Mouse (Mus musculus): ENCODE data around the gene Slc25a12. TPM values are rescaled to one million over a fixed set of nuclear protein-coding genes. Genes with fewer than 3 reads are reported as not detected.

The Slc25a12 gene
- 34.9 and 40.4 TPM in 2 replicates for polyA plus RNA-seq (2014; fragmentation: Nextera tagmentation; extraction: Ambion mirVana)

GRCm38 (mm10) chr2:71367125-71367880 lies at the start of gene Slc25a12:
Slc25a12 (minus strand) TSS chr2:71367749.
- ATAC-seq (ENCODE audit: insufficient read depth, low FRiP score, low TSS enrichment), result peak; percentile 91
- peak; percentile 88 for DNase-seq (ENCODE audit: low spot score)
- Histone ChIP-seq H3K27ac (ENCODE audit: low read depth, low read length) (0 out of 2 replicates have a peak within 1 kb of the TSS, but pooled peaks have one; percentile 2), H3K36me3 (ENCODE audit: control insufficient read depth, insufficient read depth, low read length) (no peaks in the 10 kb centered on the region), H3K27me3 (ENCODE audit: control insufficient read depth, insufficient read depth, low read length) (no peaks in the 10 kb centered on the region), H3K9me3 (ENCODE audit: control insufficient read depth, low read length) (no peaks in the 10 kb centered on the region), H3K4me3 (ENCODE audit: low read depth, low read length) (peak within 1 kb of the TSS; percentile 63), H3K4me1 (ENCODE audit: control insufficient read depth, insufficient read depth, low read length) (0 out of 2 replicates have a peak, but pooled peaks cover 3% of the 10 kb centered on the region), H3K9ac (ENCODE audit: low read length) (peak within 1 kb of the TSS; percentile 65), H3K4me2 (ENCODE audit: low read depth) (peak within 1 kb of the TSS; percentile 50)
- WGBS, result under 1% methylated on average over 57 of the region's 57 CpGs

GRCm38 (mm10) chr2:71405613-71406012 lies 38.1 kb upstream of the Slc25a12 start:
- Histone ChIP-seq H3K4me1 (ENCODE audit: control insufficient read depth, insufficient read depth, low read length) (no peaks in the 10 kb centered on the region), H3K27me3 (ENCODE audit: control insufficient read depth, insufficient read depth, low read length) (no peaks in the 10 kb centered on the region), H3K9ac (ENCODE audit: low read length) (no peak overlapping the region), H3K36me3 (ENCODE audit: control insufficient read depth, insufficient read depth, low read length) (peaks cover 5% of the 10 kb centered on the region), H3K4me3 (ENCODE audit: low read depth, low read length) (no peak overlapping the region), H3K4me2 (ENCODE audit: low read depth) (no peak overlapping the region), H3K9me3 (ENCODE audit: control insufficient read depth, low read length) (no peaks in the 10 kb centered on the region), H3K27ac (ENCODE audit: low read depth, low read length) (no peak overlapping the region)
- ATAC-seq (ENCODE audit: insufficient read depth, low FRiP score, low TSS enrichment) (no peak), DNase-seq (ENCODE audit: low spot score) (no peak)
- WGBS, result 94% methylated on average over 1 of the region's 1 CpGs

DNA sequence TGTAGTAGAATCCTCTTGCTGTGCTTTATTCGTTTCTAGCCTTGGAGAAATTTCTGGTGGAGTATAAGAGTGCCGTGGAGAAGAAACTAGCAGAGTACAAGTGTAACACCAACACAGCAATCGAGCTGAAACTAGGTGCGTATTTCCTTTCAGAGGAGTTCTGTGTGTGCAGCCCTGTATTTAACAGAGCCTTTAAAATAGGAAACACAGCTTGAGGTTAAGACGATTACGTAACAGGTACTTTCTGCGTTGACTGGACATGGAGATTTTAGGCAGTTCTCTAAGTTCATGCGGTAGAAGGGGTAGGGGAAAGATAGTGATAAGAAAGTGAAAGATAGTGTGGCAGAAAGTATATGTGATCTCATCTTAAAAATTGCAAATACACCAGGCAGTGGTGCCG lies 22.3 kb upstream of the Slc25a12 start:
- H3K4me3 ChIP-seq (ENCODE audit: low read depth, low read length), result peak overlapping the region; percentile 74
- no peak for ATAC-seq (ENCODE audit: insufficient read depth, low FRiP score, low TSS enrichment)
- WGBS, result 70% methylated on average over 9 of the region's 9 CpGs
- peaks cover 3% of the 10 kb centered on the region; the same call in 1 of the 2 replicates for H3K4me1 ChIP-seq (ENCODE audit: control insufficient read depth, insufficient read depth, low read length)
- H3K9me3 ChIP-seq (ENCODE audit: control insufficient read depth, low read length), result no peaks in the 10 kb centered on the region
- H3K9ac ChIP-seq (ENCODE audit: low read length), result peak overlapping the region; percentile 81
- peak overlapping the region; percentile 76 for H3K4me2 ChIP-seq (ENCODE audit: low read depth)
- no peak for DNase-seq (ENCODE audit: low spot score)
- no peak overlapping the region for H3K27ac ChIP-seq (ENCODE audit: low read depth, low read length)
- 0 out of 2 replicates have a peak, but pooled peaks cover 3% of the 10 kb centered on the region for H3K36me3 ChIP-seq (ENCODE audit: control insufficient read depth, insufficient read depth, low read length)
- H3K27me3 ChIP-seq (ENCODE audit: control insufficient read depth, insufficient read depth, low read length), result no peaks in the 10 kb centered on the region

DNA sequence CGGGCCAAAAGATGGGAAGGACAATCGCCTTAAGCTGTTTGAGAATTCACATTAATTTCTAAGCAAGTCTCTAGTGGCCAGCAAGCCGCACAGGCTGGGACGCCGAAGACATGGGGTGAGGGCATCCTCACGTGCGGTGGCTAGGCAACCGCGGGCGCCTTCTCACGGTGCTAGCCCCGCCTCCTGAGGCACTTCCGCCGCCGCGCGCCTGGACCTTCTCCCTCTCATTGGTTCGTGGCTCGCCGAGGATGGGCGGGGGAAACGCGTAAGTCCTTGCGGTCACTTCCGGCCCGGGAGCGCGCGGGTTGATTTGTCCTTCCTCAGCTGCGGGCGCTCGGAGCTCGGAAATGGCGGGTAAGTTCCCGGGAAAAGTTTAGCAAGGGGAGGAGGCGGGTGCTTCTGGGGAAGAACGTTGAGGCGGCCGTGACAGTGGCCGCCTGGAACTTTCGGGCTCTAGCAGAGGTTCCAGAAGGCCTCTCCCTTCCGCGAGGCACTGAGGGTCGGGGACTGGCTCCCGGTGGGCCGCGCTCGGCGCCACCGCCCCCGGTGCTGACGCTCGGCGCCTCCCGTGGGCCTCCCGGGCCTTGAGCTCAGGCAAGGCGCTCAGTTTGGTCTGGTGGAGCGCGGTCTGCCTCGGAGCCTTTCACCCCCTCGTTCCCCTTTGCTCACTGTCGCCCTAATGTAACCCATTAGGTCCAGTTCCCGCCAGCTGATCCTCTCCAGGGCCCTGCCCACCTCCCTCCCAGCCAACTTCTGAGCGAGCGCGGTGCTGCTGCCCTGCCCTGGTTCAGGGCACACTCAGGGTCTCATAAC lies 21.6 kb upstream of the Slc25a12 start, which contains the start of gene Hat1:
TSS of gene Hat1 (plus strand) at position 8 of the 813 bp plus-strand sequence.
- peak; percentile 100 for ATAC-seq (ENCODE audit: insufficient read depth, low FRiP score, low TSS enrichment)
- under 1% methylated on average over 60 of the region's 66 CpGs for WGBS
- H3K9me3 ChIP-seq (ENCODE audit: control insufficient read depth, low read length), result no peaks in the 10 kb centered on the region
- H3K9ac ChIP-seq (ENCODE audit: low read length), result peak within 1 kb of the TSS; percentile 81
- no peaks in the 10 kb centered on the region for H3K27me3 ChIP-seq (ENCODE audit: control insufficient read depth, insufficient read depth, low read length)
- H3K36me3 ChIP-seq (ENCODE audit: control insufficient read depth, insufficient read depth, low read length), result 0 out of 2 replicates have a peak, but pooled peaks cover 3% of the 10 kb centered on the region
- DNase-seq (ENCODE audit: low spot score), result peak; percentile 99
- H3K4me3 ChIP-seq (ENCODE audit: low read depth, low read length), result peak within 1 kb of the TSS; percentile 74
- peaks cover 3% of the 10 kb centered on the region; the same call in 1 of the 2 replicates for H3K4me1 ChIP-seq (ENCODE audit: control insufficient read depth, insufficient read depth, low read length)
- H3K4me2 ChIP-seq (ENCODE audit: low read depth), result peak within 1 kb of the TSS; percentile 76
- H3K27ac ChIP-seq (ENCODE audit: low read depth, low read length), result 0 out of 2 replicates have a peak within 1 kb of the TSS, but pooled peaks have one; percentile 14

DNA sequence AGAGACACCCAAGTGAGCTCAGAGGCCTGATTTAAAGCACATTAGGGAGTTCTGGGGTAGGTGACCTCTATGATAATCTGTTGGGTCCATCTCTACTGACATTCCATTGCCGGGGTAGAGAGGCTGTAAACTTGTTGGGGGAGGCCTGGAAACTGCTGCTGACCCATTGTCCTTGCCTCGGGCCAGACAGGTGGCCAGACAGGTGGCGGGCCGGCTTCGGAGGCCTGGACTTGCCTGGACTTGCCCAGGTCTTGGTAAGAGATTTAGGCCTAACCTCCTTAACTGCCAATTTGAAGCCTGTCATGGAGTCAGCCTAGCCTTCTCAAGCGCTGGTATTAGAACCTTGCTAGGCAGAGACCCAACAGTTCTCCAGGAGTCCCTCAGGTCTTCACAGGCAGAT lies 20.2 kb upstream of the Slc25a12 start:
- no peak for DNase-seq (ENCODE audit: low spot score)
- Histone ChIP-seq H3K27ac (ENCODE audit: low read depth, low read length) (no peak overlapping the region), H3K4me2 (ENCODE audit: low read depth) (no peak overlapping the region), H3K4me1 (ENCODE audit: control insufficient read depth, insufficient read depth, low read length) (peaks cover 3% of the 10 kb centered on the region; the same call in 1 of the 2 replicates), H3K9ac (ENCODE audit: low read length) (no peak overlapping the region), H3K4me3 (ENCODE audit: low read depth, low read length) (no peak overlapping the region), H3K9me3 (ENCODE audit: control insufficient read depth, low read length) (no peaks in the 10 kb centered on the region), H3K36me3 (ENCODE audit: control insufficient read depth, insufficient read depth, low read length) (0 out of 2 replicates have a peak, but pooled peaks cover 3% of the 10 kb centered on the region), H3K27me3 (ENCODE audit: control insufficient read depth, insufficient read depth, low read length) (no peaks in the 10 kb centered on the region)
- ATAC-seq (ENCODE audit: insufficient read depth, low FRiP score, low TSS enrichment), result no peak
- 91% methylated on average over 6 of the region's 6 CpGs for WGBS

DNA sequence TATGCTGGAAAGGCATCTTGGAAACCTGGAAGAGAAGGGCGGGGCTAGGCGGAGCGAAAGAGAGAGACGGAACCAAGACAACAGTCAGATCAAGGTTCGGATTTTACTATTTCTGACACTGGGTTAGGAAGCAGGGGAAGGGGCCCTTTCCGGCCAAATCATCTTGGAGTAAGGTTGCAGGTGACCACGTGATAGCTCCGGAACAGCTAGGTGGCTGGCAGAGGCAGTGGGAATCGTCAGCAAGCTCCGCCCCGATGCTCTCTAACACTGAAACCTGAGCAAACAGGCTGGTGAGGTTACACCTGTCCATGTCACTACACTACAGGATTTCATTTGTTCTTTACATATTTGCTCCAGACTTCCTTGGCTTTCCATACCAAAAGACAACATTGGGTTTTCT lies 16.3 kb upstream of the Slc25a12 start:
- Histone ChIP-seq H3K4me3 (ENCODE audit: low read depth, low read length) (no peak overlapping the region), H3K27ac (ENCODE audit: low read depth, low read length) (no peak overlapping the region), H3K27me3 (ENCODE audit: control insufficient read depth, insufficient read depth, low read length) (no peaks in the 10 kb centered on the region), H3K36me3 (ENCODE audit: control insufficient read depth, insufficient read depth, low read length) (no peaks in the 10 kb centered on the region), H3K4me1 (ENCODE audit: control insufficient read depth, insufficient read depth, low read length) (no peaks in the 10 kb centered on the region), H3K4me2 (ENCODE audit: low read depth) (no peak overlapping the region), H3K9me3 (ENCODE audit: control insufficient read depth, low read length) (no peaks in the 10 kb centered on the region), H3K9ac (ENCODE audit: low read length) (no peak overlapping the region)
- ATAC-seq (ENCODE audit: insufficient read depth, low FRiP score, low TSS enrichment) (no peak), DNase-seq (ENCODE audit: low spot score) (no peak)
- 48% methylated on average over 11 of the region's 11 CpGs for WGBS

GRCm38 (mm10) chr2:71381962-71382361 lies 14.4 kb upstream of the Slc25a12 start:
- no peak overlapping the region for H3K27ac ChIP-seq (ENCODE audit: low read depth, low read length)
- H3K9me3 ChIP-seq (ENCODE audit: control insufficient read depth, low read length), result no peaks in the 10 kb centered on the region
- no peak for ATAC-seq (ENCODE audit: insufficient read depth, low FRiP score, low TSS enrichment)
- no peak overlapping the region for H3K4me2 ChIP-seq (ENCODE audit: low read depth)
- no peak overlapping the region for H3K9ac ChIP-seq (ENCODE audit: low read length)
- no peak for DNase-seq (ENCODE audit: low spot score)
- no peaks in the 10 kb centered on the region for H3K36me3 ChIP-seq (ENCODE audit: control insufficient read depth, insufficient read depth, low read length)
- H3K27me3 ChIP-seq (ENCODE audit: control insufficient read depth, insufficient read depth, low read length), result no peaks in the 10 kb centered on the region
- no peak overlapping the region for H3K4me3 ChIP-seq (ENCODE audit: low read depth, low read length)
- 74% methylated on average over 4 of the region's 4 CpGs for WGBS
- no peaks in the 10 kb centered on the region for H3K4me1 ChIP-seq (ENCODE audit: control insufficient read depth, insufficient read depth, low read length)

GRCm38 (mm10) chr2:71377426-71377825 lies 9.9 kb upstream of the Slc25a12 start:
- Histone ChIP-seq H3K4me1 (ENCODE audit: control insufficient read depth, insufficient read depth, low read length) (no peaks in the 10 kb centered on the region), H3K27me3 (ENCODE audit: control insufficient read depth, insufficient read depth, low read length) (no peaks in the 10 kb centered on the region), H3K36me3 (ENCODE audit: control insufficient read depth, insufficient read depth, low read length) (no peaks in the 10 kb centered on the region), H3K4me2 (ENCODE audit: low read depth) (no peak overlapping the region), H3K9me3 (ENCODE audit: control insufficient read depth, low read length) (no peaks in the 10 kb centered on the region), H3K9ac (ENCODE audit: low read length) (no peak overlapping the region), H3K27ac (ENCODE audit: low read depth, low read length) (no peak overlapping the region), H3K4me3 (ENCODE audit: low read depth, low read length) (no peak overlapping the region)
- no peak for ATAC-seq (ENCODE audit: insufficient read depth, low FRiP score, low TSS enrichment)
- 88% methylated on average over 5 of the region's 5 CpGs for WGBS
- DNase-seq (ENCODE audit: low spot score), result no peak

Data from neural tube, embryonic 11.5 days (tissue).